Mouse (Mus musculus): Measurements from ENCODE around the gene Zfp710. TPM values are rescaled to one million over a fixed set of nuclear protein-coding genes. Genes with fewer than 3 reads are reported as not detected.

The Zfp710 gene
- polyA plus RNA-seq, 1 experiment from 2014 or later: 9.4 TPM

- ATAC-seq: no peak
- no peaks in the 10 kb centered on the region for H3K27me3 ChIP-seq (replicated peaks; ENCODE audit: control insufficient read depth, insufficient read depth, low read length)
- H3K9me3 ChIP-seq (ENCODE audit: control insufficient read depth): no peaks in the 10 kb centered on the region
- no peak overlapping the region for H3K4me2 ChIP-seq (replicated peaks; ENCODE audit: low read depth)
- H3K36me3 ChIP-seq (ENCODE audit: control insufficient read depth, insufficient read depth): no peaks in the 10 kb centered on the region
- no peak overlapping the region for H3K9ac ChIP-seq (ENCODE audit: low read depth, low read length)
- 65% methylated on average over 4 of the region's 4 CpGs for WGBS
- no peak overlapping the region for H3K27ac ChIP-seq (ENCODE audit: low read depth, low read length)
- H3K4me3 ChIP-seq (ENCODE audit: low read depth, low read length): no peak overlapping the region
- no peak for TF ChIP-seq CTCF (IDR thresholded peaks at IDR 0.05; ENCODE audit: low read depth)
- no peaks in the 10 kb centered on the region for H3K4me1 ChIP-seq (replicated peaks; ENCODE audit: control insufficient read depth, insufficient read depth, low read length)
Observed at GRCm38 (mm10) chr7:80119198-80119597, 94.6 kb downstream of the Zfp710 start.

GRCm38 (mm10) chr7:80121083-80121482 is 96.5 kb downstream of the Zfp710 start:
- WGBS: 64% methylated on average over 5 of the region's 5 CpGs
- no peak overlapping the region for H3K4me2 ChIP-seq (replicated peaks; ENCODE audit: low read depth)
- no peak overlapping the region for H3K4me3 ChIP-seq (ENCODE audit: low read depth, low read length)
- 0 out of 2 replicates have a peak, but pooled peaks have one; percentile 22 for ATAC-seq
- no peak overlapping the region for H3K9ac ChIP-seq (ENCODE audit: low read depth, low read length)
- H3K9me3 ChIP-seq (ENCODE audit: control insufficient read depth): no peaks in the 10 kb centered on the region
- H3K36me3 ChIP-seq (ENCODE audit: control insufficient read depth, insufficient read depth): no peaks in the 10 kb centered on the region
- H3K27me3 ChIP-seq (replicated peaks; ENCODE audit: control insufficient read depth, insufficient read depth, low read length): no peaks in the 10 kb centered on the region
- H3K27ac ChIP-seq (ENCODE audit: low read depth, low read length): no peak overlapping the region
- TF ChIP-seq CTCF (IDR thresholded peaks at IDR 0.05; ENCODE audit: low read depth): no peak
- no peaks in the 10 kb centered on the region for H3K4me1 ChIP-seq (replicated peaks; ENCODE audit: control insufficient read depth, insufficient read depth, low read length)

GRCm38 (mm10) chr7:80123115-80123514 is 98.5 kb downstream of the Zfp710 start:
- Histone ChIP-seq H3K27ac (ENCODE audit: low read depth, low read length) (no peak overlapping the region), H3K9me3 (ENCODE audit: control insufficient read depth) (no peaks in the 10 kb centered on the region), H3K4me3 (ENCODE audit: low read depth, low read length) (no peak overlapping the region), H3K27me3 (replicated peaks; ENCODE audit: control insufficient read depth, insufficient read depth, low read length) (no peaks in the 10 kb centered on the region), H3K9ac (ENCODE audit: low read depth, low read length) (no peak overlapping the region), H3K36me3 (ENCODE audit: control insufficient read depth, insufficient read depth) (no peaks in the 10 kb centered on the region), H3K4me1 (replicated peaks; ENCODE audit: control insufficient read depth, insufficient read depth, low read length) (no peaks in the 10 kb centered on the region), H3K4me2 (replicated peaks; ENCODE audit: low read depth) (no peak overlapping the region)
- no peak for ATAC-seq
- TF ChIP-seq CTCF (IDR thresholded peaks at IDR 0.05; ENCODE audit: low read depth): no peak
- 39% methylated on average over 4 of the region's 4 CpGs for WGBS

GRCm38 (mm10) chr7:80123672-80124071 is 99.1 kb downstream of the Zfp710 start:
- no peak for ATAC-seq
- WGBS: 85% methylated on average over 2 of the region's 2 CpGs
- H3K27me3 ChIP-seq (replicated peaks; ENCODE audit: control insufficient read depth, insufficient read depth, low read length): no peaks in the 10 kb centered on the region

GRCm38 (mm10) chr7:80129278-80129677 is 104.7 kb downstream of the Zfp710 start:
- Histone ChIP-seq H3K4me3 (ENCODE audit: low read depth, low read length) (no peak overlapping the region), H3K4me1 (replicated peaks; ENCODE audit: control insufficient read depth, insufficient read depth, low read length) (0 out of 2 replicates have a peak, but pooled peaks cover 2% of the 10 kb centered on the region), H3K36me3 (ENCODE audit: control insufficient read depth, insufficient read depth) (no peaks in the 10 kb centered on the region), H3K27me3 (replicated peaks; ENCODE audit: control insufficient read depth, insufficient read depth, low read length) (no peaks in the 10 kb centered on the region), H3K27ac (ENCODE audit: low read depth, low read length) (no peak overlapping the region), H3K9ac (ENCODE audit: low read depth, low read length) (no peak overlapping the region), H3K4me2 (replicated peaks; ENCODE audit: low read depth) (no peak overlapping the region), H3K9me3 (ENCODE audit: control insufficient read depth) (no peaks in the 10 kb centered on the region)
- TF ChIP-seq CTCF (IDR thresholded peaks at IDR 0.05; ENCODE audit: low read depth): no peak
- 47% methylated on average over 4 of the region's 4 CpGs for WGBS
- 0 out of 2 replicates have a peak, but pooled peaks have one; percentile 37 for ATAC-seq

More at GRCm38 (mm10) chr7:80123672-80124071, 99.1 kb downstream of the Zfp710 start:
- Histone ChIP-seq H3K4me3 (ENCODE audit: low read depth, low read length) (no peak overlapping the region), H3K9ac (ENCODE audit: low read depth, low read length) (no peak overlapping the region), H3K9me3 (ENCODE audit: control insufficient read depth) (no peaks in the 10 kb centered on the region), H3K36me3 (ENCODE audit: control insufficient read depth, insufficient read depth) (no peaks in the 10 kb centered on the region), H3K27ac (ENCODE audit: low read depth, low read length) (no peak overlapping the region), H3K4me2 (replicated peaks; ENCODE audit: low read depth) (no peak overlapping the region), H3K4me1 (replicated peaks; ENCODE audit: control insufficient read depth, insufficient read depth, low read length) (no peaks in the 10 kb centered on the region)
- TF ChIP-seq CTCF (IDR thresholded peaks at IDR 0.05; ENCODE audit: low read depth): no peak

GRCm38 (mm10) chr7:80130344-80131055 is 105.9 kb downstream of the Zfp710 start:
- no peaks in the 10 kb centered on the region for H3K27me3 ChIP-seq (replicated peaks; ENCODE audit: control insufficient read depth, insufficient read depth, low read length)
- H3K4me2 ChIP-seq (replicated peaks; ENCODE audit: low read depth): no peak overlapping the region
- H3K9me3 ChIP-seq (ENCODE audit: control insufficient read depth): no peaks in the 10 kb centered on the region
- WGBS: 38% methylated on average over 12 of the region's 12 CpGs
- no peak for TF ChIP-seq CTCF (IDR thresholded peaks at IDR 0.05; ENCODE audit: low read depth)
- 0 out of 2 replicates have a peak, but pooled peaks cover 5% of the 10 kb centered on the region for H3K4me1 ChIP-seq (replicated peaks; ENCODE audit: control insufficient read depth, insufficient read depth, low read length)
- 0 out of 2 replicates have a peak, but pooled peaks have one; percentile 32 for ATAC-seq
- H3K36me3 ChIP-seq (ENCODE audit: control insufficient read depth, insufficient read depth): no peaks in the 10 kb centered on the region
- H3K27ac ChIP-seq (ENCODE audit: low read depth, low read length): no peak overlapping the region
- H3K4me3 ChIP-seq (ENCODE audit: low read depth, low read length): no peak overlapping the region
- no peak overlapping the region for H3K9ac ChIP-seq (ENCODE audit: low read depth, low read length)
